Mouse (Mus musculus) heart, adult 18-20 months (tissue): ENCODE measurements around the gene 6330403K07Rik. TPM values are rescaled to one million over a fixed set of nuclear protein-coding genes. Genes with fewer than 3 reads are reported as not detected.
A peak's percentile ranks its signal among the peaks of the same experiment; 100 is the strongest.

Experiments
- DNase-seq, 2 experiments: peaks; one replicate each; pipeline ENCODE4 v3.0.0; 2021 to 2022; ENCODE audit warnings: mixed read lengths in 1 of 2
- total RNA-seq, 2 experiments: library from RNA; stranded (reverse); gene quantifications; 2 replicates each; pipeline ENCODE4 v1.2.3; 2021

The 6330403K07Rik gene
- total RNA-seq, 2 experiments from 2014 or later = 0.40 to 0.49 TPM

DNA sequence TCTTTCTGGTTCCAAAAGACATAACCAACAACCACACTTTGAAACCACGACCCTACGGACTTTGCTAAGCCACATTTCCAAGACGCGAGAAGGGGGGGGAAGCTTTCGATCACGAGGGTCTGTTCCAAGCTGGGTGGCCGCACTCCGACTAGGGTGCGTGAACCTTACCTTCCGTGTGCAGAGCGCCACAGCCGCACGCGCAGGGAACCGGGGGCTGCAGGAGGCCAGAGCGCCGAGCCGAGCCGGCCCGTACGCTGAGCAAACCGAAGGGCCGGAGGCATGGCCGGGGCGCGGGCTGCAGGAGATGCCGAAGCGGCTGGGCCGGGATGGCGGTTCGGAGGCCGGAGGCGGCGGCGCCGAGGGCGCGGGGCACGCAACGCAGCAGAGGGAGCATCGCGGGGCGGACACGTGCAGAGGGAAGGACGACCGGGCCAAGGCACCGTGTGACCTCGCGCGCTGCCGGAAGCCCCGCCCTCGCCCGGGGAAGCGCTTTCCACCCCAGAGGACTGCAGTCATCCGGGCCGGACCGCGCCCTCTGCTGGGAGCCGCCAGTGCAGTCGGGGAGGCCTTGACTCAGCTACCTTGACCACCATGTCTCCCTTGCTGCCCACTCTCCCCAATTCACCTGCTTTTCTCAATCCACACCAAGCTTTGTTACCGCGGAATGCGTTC lies 50.6 kb downstream of the 6330403K07Rik start, which contains the start of gene C1qbp:
Gene C1qbp, minus strand, starts transcription at position 470 of the 672 bp plus-strand sequence.
- peak; percentile 94 to 96 for DNase-seq

DNA sequence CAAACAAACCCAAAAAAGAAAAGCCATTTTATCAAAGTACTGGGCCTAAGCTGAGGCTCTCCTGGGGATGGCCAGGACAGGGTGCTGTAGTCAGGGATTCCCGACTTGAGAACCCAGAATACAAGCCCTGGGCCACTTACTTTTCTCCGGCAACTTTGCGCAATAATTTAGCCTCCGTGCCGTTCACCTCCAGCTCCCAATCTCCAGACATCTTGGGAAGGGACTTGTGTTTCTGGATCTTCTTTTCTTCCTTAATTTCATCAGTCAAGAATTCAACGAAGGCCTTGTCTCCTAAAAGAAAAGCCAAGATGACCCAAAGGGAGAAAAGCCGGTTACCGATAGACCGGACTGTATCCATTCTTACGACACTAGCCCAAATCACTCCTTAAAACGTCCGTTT lies 51.3 kb downstream of the 6330403K07Rik start:
- no peak for DNase-seq

Other genes starting within 250 kb of the 6330403K07Rik start
- gene Scimp, start 220.9 kb downstream of the 6330403K07Rik start, total RNA-seq = 1 to 10 TPM in 1 of 2 experiments, under 1 TPM in 1; 0.42 to 1.1 TPM
- 10 to 100 TPM; 37.6 to 39.0 TPM for gene Rabep1, start 188.7 kb downstream of the 6330403K07Rik start, total RNA-seq
- 10 to 100 TPM; 46.7 to 47.8 TPM for gene Nup88, start 63.5 kb downstream of the 6330403K07Rik start, total RNA-seq
- gene Rpain, start 63.3 kb downstream of the 6330403K07Rik start, total RNA-seq = 10 to 100 TPM; 15.3 to 16.2 TPM
- 100 to 1,000 TPM; 215 to 228 TPM for gene C1qbp, start 50.5 kb downstream of the 6330403K07Rik start, total RNA-seq
- gene Dhx33, start 29.1 kb downstream of the 6330403K07Rik start, total RNA-seq = 1 to 10 TPM; 8.1 to 8.4 TPM
- 1 to 10 TPM; 7.9 to 8.1 TPM for gene Mis12, start 13.9 kb downstream of the 6330403K07Rik start, total RNA-seq
- 10 to 100 TPM; 38.5 to 39.5 TPM for gene Derl2, start 13.7 kb downstream of the 6330403K07Rik start, total RNA-seq
- 1 to 10 TPM in 1 of 2 experiments, under 1 TPM in 1; 0.92 to 1.0 TPM for gene Nlrp1a, start 111.2 kb upstream of the 6330403K07Rik start, total RNA-seq
- gene Nlrp1b, start 197.2 kb upstream of the 6330403K07Rik start, total RNA-seq = under 1 TPM; 0.08 to 0.12 TPM